Mouse (Mus musculus) granulocyte monocyte progenitor cell, adult 5-6 weeks (primary cell): ENCODE results near the gene Runx3. TPM values are rescaled to one million over a fixed set of nuclear protein-coding genes. Genes with fewer than 3 reads are reported as not detected.

Source experiments
- ATAC-seq: replicated peaks from 2 replicates; pipeline ENCODE4 v1.8.0; 2016; ENCODE audit warnings: mild to moderate bottlenecking, moderate TSS enrichment, inconsistent platforms; ENCODE audit not compliant: poor library complexity, severe bottlenecking
- total RNA-seq, 2 experiments: library from RNA; stranded (forward) in 1 of 2; stranded (reverse) in 1 of 2; fragments of 200-712, 200-1000 nt in 1 of 2; fragments of >200 nt in 1 of 2; fragmentation: Nextera tagmentation in 1 of 2; gene quantifications; 2 replicates each; pipeline ENCODE4 v1.2.3; 2014 to 2017

Gene Runx3
- total RNA-seq, 2 experiments from 2014 or later, result 7.2 to 45.8 TPM

DNA sequence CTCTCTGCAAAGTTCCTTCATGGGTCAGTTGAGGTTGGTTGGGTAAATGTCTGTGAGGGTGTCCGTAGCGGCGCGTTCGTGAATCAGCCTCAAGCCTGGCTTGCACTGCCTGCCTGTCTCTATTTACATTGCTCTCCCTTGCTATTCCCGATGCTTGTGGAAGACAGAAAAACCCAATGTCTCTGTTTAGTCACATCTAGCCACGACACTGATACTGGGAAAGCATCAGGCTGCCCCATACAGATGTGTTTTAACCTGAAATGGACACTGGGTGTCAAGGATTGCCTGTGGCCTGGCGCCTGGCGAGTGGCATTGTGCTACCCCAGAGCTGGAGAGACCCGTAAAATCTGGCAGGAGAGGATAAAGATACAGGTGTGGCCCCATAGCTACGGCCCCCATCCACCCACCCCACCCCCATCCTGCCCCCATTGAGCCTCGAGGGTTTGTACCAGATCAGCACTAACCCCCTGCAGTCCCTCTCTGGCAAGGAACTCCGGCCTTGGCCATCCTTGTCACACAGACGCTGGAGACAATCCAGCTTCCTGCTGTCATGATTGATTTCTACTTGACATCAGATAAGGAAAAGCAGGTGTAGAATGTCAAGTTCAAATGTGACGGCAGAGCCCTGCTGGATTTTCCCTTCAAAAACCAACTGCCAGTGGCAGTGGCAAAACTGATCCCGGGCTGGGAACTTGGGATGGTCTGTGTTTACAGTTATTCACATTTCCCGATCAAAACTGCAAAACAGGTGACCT is 83.5 kb downstream of the Runx3 start:
- ATAC-seq, result no peak

DNA sequence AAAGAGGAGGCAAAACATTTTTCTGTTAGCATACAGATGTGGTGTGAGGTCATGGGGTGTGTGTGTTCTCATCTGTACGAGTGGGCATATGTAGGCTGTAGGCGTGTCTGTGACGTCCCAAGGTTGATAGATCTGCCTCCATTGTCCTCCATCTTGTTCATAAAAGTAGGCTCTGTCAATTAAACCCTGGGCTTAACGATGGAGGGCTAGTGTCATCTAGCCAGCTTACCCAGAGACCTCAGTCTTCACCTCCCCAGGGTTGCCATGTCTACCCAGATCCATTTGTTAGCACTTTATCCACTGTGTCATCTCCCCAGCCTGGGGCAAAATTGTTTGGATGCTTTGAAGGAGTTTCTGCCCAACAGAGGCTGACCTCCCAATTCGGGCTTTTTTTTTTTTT is 84.2 kb downstream of the Runx3 start:
- no peak for ATAC-seq

DNA sequence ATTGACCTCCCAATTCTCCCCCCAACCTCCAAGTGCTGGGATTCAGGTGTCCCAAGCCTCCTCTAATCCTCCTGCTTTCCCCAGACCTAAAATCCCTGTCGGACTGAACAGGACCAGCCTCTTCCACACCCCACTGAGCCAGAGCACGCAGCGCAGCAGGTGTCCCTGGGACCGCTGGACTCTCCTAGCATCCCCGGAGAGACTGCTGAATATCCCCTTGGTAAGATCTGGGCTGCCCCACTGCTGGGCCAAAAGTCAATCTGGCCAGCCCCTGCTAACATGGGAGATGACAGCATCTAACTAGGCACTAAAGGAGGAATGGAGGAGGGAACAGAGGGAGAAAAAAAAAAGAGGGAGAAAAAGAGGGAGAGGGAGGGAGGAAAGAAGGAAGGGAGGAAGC is 84.8 kb downstream of the Runx3 start:
- no peak for ATAC-seq

DNA sequence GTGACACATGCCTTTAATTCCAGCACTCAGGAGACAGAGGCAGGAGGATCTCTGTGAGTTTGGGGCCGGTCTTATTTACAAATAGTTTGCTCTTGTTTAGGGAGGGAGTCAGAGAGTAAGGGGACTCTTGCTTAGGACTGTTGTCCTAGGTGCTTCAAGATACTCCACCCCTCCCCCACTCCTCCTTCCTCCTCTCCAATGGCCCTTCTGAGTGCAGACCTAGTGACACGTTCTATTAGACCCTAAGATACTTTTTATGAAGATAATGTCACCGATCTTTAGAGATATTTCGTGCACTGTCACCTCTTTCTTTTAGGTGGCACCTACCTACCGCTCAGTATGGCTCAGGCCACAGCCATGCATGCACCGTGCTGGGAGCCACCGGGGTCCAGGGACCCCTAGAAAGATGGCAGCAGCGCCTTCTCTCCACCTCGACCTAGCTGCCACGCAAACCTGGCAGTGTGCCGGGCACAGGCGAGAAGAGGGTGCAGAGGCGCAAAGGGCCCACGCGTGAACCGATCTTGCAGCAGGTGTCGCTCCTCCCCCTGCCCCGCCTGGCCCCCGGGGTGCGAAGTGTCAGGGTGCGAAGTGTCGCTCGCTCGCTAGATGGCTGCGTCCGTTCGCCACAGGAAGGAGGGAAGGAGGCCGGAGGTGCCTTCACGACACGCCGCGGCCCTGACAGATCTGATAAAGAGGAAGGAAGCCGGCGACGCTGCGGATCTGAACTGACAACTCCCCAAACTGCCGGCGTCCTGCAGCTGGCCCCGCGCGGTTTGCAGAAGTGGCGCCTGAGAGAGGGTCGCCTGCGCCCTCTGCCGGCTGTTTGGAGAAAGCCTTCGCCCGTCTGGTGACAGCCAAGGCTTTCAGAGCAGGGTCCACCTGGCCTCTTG is 85.5 kb downstream of the Runx3 start:
- ATAC-seq, result peak; percentile 80

DNA sequence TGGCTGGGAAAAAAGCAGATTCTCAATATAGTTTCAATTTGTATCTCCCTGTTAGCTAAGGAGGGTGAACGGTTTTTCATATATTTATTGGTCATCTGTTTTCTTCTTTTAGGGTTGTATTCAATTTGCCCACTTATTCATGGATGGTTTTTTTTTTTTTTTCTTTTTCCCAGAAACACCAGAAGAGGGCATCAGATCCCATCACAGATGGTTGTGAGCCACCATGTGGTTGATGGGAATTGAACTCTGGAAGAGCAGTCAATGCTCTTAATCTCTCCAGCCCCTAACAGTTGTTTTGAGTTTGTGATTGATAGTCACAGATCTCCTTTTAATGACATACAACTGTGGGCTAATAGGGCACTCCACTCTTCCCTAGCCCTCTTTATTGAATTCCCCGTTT is 89.4 kb downstream of the Runx3 start:
- no peak for ATAC-seq

DNA sequence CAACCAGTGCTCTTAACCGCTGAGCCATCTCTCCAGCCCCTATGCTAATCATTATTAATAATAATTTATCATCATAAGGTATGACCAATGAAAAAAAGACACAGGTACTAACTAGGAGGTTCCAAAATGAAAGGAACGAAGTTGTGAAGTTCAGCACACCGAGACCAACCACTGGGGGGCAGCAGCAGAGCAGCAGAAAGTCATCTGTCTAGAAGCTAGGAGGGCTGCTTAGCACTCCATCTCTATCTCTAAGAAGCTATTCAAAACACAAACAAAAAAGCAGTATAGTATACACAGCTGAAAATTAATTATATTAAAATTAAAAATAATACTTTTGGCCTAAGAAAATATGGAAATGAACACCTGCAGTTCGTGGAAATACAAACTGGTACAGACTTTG is 99.2 kb downstream of the Runx3 start:
- peak; percentile 56 for ATAC-seq

DNA sequence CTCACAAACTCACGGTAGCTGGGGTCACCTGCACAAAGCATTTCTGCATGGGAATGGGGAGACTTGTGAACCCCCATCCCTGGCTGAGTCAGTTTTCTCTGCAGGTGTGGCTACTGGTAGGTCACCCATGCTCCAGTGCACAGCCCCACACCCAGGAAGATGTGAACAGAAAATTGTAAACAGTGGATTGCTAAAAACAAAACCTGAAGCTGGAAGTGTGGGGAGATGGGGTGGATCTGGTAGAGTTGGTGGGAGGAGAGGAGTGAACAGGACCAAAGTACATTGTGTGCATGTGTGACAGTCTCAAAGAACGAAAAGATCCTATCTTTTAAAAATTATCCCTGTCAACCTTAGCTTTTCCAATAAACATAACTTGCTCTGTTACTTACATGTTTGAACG is 100.2 kb downstream of the Runx3 start:
- ATAC-seq, result no peak

DNA sequence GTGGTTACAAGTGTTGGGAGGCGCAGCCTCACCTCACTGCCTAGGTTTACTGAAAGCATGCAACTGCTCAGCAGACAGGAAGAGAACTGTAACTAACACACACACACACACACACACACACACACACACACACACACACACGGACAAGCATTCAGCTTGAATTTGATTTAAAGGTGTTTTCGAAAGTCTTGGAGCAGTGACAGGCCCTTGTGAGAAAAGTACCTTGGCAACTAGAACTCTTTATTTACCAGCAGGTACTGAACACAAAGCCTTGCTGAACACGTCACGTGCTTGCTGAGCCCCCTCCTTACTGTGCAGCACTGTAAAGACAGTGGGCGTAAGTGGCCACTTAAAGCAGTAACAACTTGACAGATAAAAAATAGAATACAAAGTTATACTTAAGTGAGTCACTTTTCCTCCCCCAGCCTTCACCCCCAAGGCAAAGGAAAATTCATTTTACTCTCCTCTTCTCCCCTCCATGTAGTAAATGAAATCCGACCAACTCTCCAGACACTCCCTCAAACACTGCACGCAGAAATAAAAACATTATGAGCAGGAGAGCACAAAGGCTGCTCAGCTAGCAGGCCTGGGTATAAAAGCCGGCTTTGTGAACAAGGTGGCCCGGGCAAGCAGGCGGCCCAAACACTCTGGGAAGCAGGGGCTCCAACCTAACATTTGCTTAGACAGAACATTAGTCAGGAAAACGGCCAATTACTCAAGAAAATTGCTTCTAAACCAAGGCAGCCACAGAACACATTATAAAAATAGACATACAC is 101.4 kb downstream of the Runx3 start:
- ATAC-seq, result no peak

DNA sequence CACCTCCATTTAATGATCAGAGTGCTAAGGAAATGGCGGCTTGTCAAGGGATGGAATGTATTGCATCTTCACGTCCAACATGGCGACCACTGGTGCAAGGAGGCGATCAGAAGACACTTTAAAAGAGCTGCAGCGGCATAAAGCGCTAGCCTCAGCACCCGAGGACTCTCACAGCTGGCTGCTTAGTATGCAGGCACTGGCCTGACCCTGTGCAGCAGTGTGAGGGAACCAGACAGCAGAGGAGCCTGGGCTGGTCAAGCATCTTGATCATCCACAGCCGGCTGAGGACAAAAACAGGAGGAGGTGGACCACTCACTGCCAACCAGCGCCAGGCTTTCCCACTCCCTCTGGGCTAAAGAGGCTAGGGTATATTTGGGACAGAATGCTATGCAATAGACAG is 103.4 kb downstream of the Runx3 start:
- no peak for ATAC-seq

DNA sequence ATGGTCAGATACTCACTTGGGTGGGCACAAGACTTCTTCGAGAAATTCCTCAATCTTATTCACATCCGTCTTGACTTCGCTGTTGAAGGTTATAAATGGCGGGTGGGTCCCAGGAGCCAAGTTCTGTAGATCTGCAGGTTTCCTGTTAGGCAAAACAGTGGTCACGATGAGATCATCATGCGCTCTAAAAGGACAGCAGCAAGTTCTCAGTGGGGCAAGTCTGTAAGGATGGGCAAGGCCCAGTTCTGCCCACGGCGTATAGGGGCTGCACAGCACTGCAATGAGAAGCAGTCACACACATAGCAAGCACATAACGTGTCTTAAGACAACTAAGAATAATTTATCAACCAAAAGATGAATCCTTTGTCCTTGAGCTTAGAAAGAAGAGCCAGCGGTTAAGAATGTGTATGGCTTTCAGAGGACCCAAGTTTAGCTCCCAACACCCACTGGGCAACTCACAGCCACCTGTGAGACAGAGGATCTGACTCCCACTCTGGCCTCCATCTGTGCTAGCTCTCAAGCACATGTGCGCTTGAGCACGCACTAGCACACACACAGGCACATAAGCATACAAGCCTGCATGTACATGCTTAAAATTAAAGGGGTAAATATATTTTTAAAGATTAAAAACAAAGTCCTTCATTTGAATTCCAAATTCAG is 105.7 kb downstream of the Runx3 start:
- ATAC-seq, result peak; percentile 42

Other genes with a start within 250 kb of the Runx3 start
- 136 and 149 TPM in 2 replicates for gene Tmem50a, start 205.6 kb upstream of the Runx3 start, total RNA-seq (2014; fragmentation: Nextera tagmentation)
- 263 and 287 TPM in 2 replicates for gene Tmem50a, start 205.6 kb upstream of the Runx3 start, total RNA-seq (2017)
- gene Rsrp1, start 197.1 kb upstream of the Runx3 start, total RNA-seq (2014; fragmentation: Nextera tagmentation), result 476 and 614 TPM in 2 replicates
- gene Rsrp1, start 197.1 kb upstream of the Runx3 start, total RNA-seq (2017), result 134 and 184 TPM in 2 replicates
- 43.5 and 50.5 TPM in 2 replicates for gene Syf2, start 189.8 kb upstream of the Runx3 start, total RNA-seq (2014; fragmentation: Nextera tagmentation)
- 180 and 201 TPM in 2 replicates for gene Syf2, start 189.8 kb upstream of the Runx3 start, total RNA-seq (2017)
- gene Clic4, start 152.2 kb downstream of the Runx3 start, total RNA-seq (2014; fragmentation: Nextera tagmentation), result 22.3 and 25.8 TPM in 2 replicates
- gene Clic4, start 152.2 kb downstream of the Runx3 start, total RNA-seq (2017), result 28.2 and 28.9 TPM in 2 replicates
- 232 and 260 TPM in 2 replicates for gene Srrm1, start 232.7 kb downstream of the Runx3 start, total RNA-seq (2014; fragmentation: Nextera tagmentation)
- gene Srrm1, start 232.7 kb downstream of the Runx3 start, total RNA-seq (2017), result 84.9 and 94.7 TPM in 2 replicates